Mouse (Mus musculus) spleen, adult 2 months (tissue): ENCODE data around the gene Hist1h4h. TPM values are rescaled to one million over a fixed set of nuclear protein-coding genes. Genes with fewer than 3 reads are reported as not detected.

Source experiments
- DNase-seq, 2 experiments: peaks; one replicate each; pipeline versions ENCODE4 v3.0.0 to v3.0.0-alpha.2; 2012 to 2021; ENCODE audit warnings: low spot score in 2 of 2, low read depth in 1 of 2
- H3K27ac ChIP-seq: fragments of 200-500 bp; 2 replicates; pipeline ENCODE4 v1.5.1; 2012; ENCODE audit warnings: low read length, inconsistent platforms; ENCODE audit not compliant: insufficient read depth
- H3K27me3 ChIP-seq: fragments of 200-500 bp; 2 replicates; pipeline ENCODE4 v1.6.1; 2012; ENCODE audit warnings: mild to moderate bottlenecking, moderate library complexity, low read length, inconsistent platforms; ENCODE audit not compliant: control insufficient read depth, insufficient read depth
- H3K36me3 ChIP-seq: fragments of 200-500 bp; 2 replicates; pipeline ENCODE4 v1.6.1; 2012; ENCODE audit warnings: mild to moderate bottlenecking, low read length, inconsistent platforms; ENCODE audit not compliant: control insufficient read depth, insufficient read depth
- H3K4me1 ChIP-seq: fragments of 200-500 bp; 2 replicates; pipeline ENCODE4 v1.6.1; 2011; ENCODE audit warnings: inconsistent platforms; ENCODE audit not compliant: control insufficient read depth, insufficient read depth, insufficient read length
- H3K4me3 ChIP-seq: fragments of 200-500 bp; 2 replicates; pipeline ENCODE4 v1.5.1; 2011; ENCODE audit warnings: mild to moderate bottlenecking, inconsistent platforms; ENCODE audit not compliant: insufficient read depth, insufficient read length; ENCODE audit errors: extremely low read depth
- CTCF ChIP-seq: fragments of 200-500 bp; IDR thresholded peaks from 2 replicates; pipeline ENCODE4 v1.5.1; 2011; ENCODE audit warnings: mild to moderate bottlenecking, inconsistent platforms; ENCODE audit not compliant: insufficient read depth, insufficient read length, insufficient replicate concordance; ENCODE audit errors: extremely low read depth
- POLR2A ChIP-seq: fragments of 200-500 bp; IDR thresholded peaks from 2 replicates; pipeline ENCODE4 v1.6.1; 2011; ENCODE audit warnings: low read depth, low read length, inconsistent platforms
- WGBS: fragments of 180-500 bp; shearing (Covaris S2); methylation state at CpG from one replicate; pipeline ENCODE4 v1.1.7; 2018; 5-methylcytosine and 5-hydroxymethylcytosine counted together
- polyA plus RNA-seq: library from polyadenylated mRNA; depleted of rRNA; stranded (reverse); fragments of >200 nt; gene quantifications from 2 replicates; pipeline ENCODE4 v1.2.3, GENCODE M21; 2012

The Hist1h4h gene
- polyA plus RNA-seq, 1 experiment, result 26.5 TPM

GRCm38 (mm10) chr13:23519416-23519815, 11.4 kb upstream of the Hist1h4h start:
- no peaks in the 10 kb centered on the region for H3K27me3 ChIP-seq
- H3K27ac ChIP-seq, result no peak overlapping the region
- WGBS, result 2% methylated on average over 10 of the region's 10 CpGs
- H3K4me1 ChIP-seq, result no peaks in the 10 kb centered on the region
- TF ChIP-seq POLR2A (no peak), CTCF (no peak)
- DNase-seq, result peak in 1 of 2 experiments; percentile 49
- H3K4me3 ChIP-seq, result peak overlapping the region; percentile 13; the same call in 1 of the 2 replicates
- no peaks in the 10 kb centered on the region for H3K36me3 ChIP-seq

- no peaks in the 10 kb centered on the region for H3K4me1 ChIP-seq
- no peaks in the 10 kb centered on the region for H3K36me3 ChIP-seq
- H3K4me3 ChIP-seq, result no peak overlapping the region
- no peak overlapping the region for H3K27ac ChIP-seq
- DNase-seq, result peak in 1 of 2 experiments; percentile 61
- TF ChIP-seq POLR2A, result no peak
- WGBS, result 3% methylated on average over 14 of the region's 14 CpGs
- no peaks in the 10 kb centered on the region for H3K27me3 ChIP-seq
These were observed 9.1 kb upstream of the Hist1h4h start for GRCm38 (mm10) chr13:23521703-23522102.

GRCm38 (mm10) chr13:23523976-23524375, 6.9 kb upstream of the Hist1h4h start:
- no peak overlapping the region for H3K27ac ChIP-seq
- 58% methylated on average over 5 of the region's 5 CpGs for whole genome bisulfite sequencing
- no peak for DNase-seq
- no peaks in the 10 kb centered on the region for H3K4me1 ChIP-seq
- no peak overlapping the region for H3K4me3 ChIP-seq
- no peaks in the 10 kb centered on the region for H3K36me3 ChIP-seq
- H3K27me3 ChIP-seq, result no peaks in the 10 kb centered on the region
- TF ChIP-seq CTCF, result no peak
- TF ChIP-seq POLR2A, result no peak

- 20% methylated on average over 5 of the region's 5 CpGs for WGBS
- no peaks in the 10 kb centered on the region for H3K4me1 ChIP-seq
- DNase-seq, result peak in 1 of 2 experiments; percentile 66
- TF ChIP-seq POLR2A, result no peak
- peak; percentile 68; the same call in 1 of the 2 replicates for TF ChIP-seq CTCF
- no peak overlapping the region for H3K4me3 ChIP-seq
- no peak overlapping the region for H3K27ac ChIP-seq
- no peaks in the 10 kb centered on the region for H3K36me3 ChIP-seq
- H3K27me3 ChIP-seq, result no peaks in the 10 kb centered on the region
These were observed 6.2 kb upstream of the Hist1h4h start for GRCm38 (mm10) chr13:23524654-23525053.

- no peaks in the 10 kb centered on the region for H3K4me1 ChIP-seq
- WGBS, result 6% methylated on average over 10 of the region's 10 CpGs
- no peaks in the 10 kb centered on the region for H3K36me3 ChIP-seq
- H3K27me3 ChIP-seq, result no peaks in the 10 kb centered on the region
- H3K4me3 ChIP-seq, result peak overlapping the region; percentile 11; the same call in 1 of the 2 replicates
- H3K27ac ChIP-seq, result no peak overlapping the region
- no peak for TF ChIP-seq POLR2A
- no peak for TF ChIP-seq CTCF
- no peak for DNase-seq
These were observed 4.9 kb upstream of the Hist1h4h start for GRCm38 (mm10) chr13:23525901-23526300.

GRCm38 (mm10) chr13:23526312-23526711, 4.5 kb upstream of the Hist1h4h start:
- peak overlapping the region; percentile 43 for H3K4me3 ChIP-seq
- under 1% methylated on average over 17 of the region's 17 CpGs for WGBS
- H3K4me1 ChIP-seq, result no peaks in the 10 kb centered on the region

DNA sequence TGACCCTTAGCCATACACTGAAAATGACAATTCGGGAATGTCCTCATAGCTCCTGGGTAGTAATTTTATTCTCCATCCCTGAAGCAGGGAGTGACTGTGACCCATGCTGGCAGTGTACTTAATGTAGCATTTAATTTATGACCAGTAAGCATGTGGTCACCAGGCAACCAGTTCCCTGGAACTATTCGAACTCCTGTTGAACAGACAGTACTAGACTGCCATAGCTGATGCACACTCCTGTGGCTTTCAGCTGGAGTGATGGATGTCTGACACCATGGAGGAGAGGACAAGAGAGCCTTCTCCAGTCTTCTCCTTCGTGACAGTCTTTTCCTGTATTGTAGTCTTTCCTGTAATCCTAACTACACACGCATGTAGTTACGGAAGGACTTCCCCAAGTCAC, 1.8 kb upstream of the Hist1h4h start:
- Histone ChIP-seq H3K4me1 (no peaks in the 10 kb centered on the region), H3K27me3 (no peaks in the 10 kb centered on the region), H3K4me3 (no peak overlapping the region), H3K27ac (no peak overlapping the region), H3K36me3 (no peaks in the 10 kb centered on the region)
- no peak for DNase-seq
- 92% methylated on average over 5 of the region's 5 CpGs for WGBS
- TF ChIP-seq POLR2A (no peak), CTCF (no peak)

More at GRCm38 (mm10) chr13:23526312-23526711, 4.5 kb upstream of the Hist1h4h start:
- DNase-seq, result peak; percentile 80 to 81
- TF ChIP-seq POLR2A, result no peak
- TF ChIP-seq CTCF, result no peak
- H3K27me3 ChIP-seq, result no peaks in the 10 kb centered on the region
- no peaks in the 10 kb centered on the region for H3K36me3 ChIP-seq
- no peak overlapping the region for H3K27ac ChIP-seq
